Mouse (Mus musculus): Measurements from ENCODE around the gene Gm5622. TPM values are rescaled to one million over a fixed set of nuclear protein-coding genes. Genes with fewer than 3 reads are reported as not detected.
"Not testable (repeated sequence)": the region's sequence is repeated elsewhere in the genome, so short reads cannot be mapped to it uniquely, and the experiment has no call there.

Gene Gm5622
- total and polyA plus RNA-seq, 3 experiments, result 0.29 to 6.8 (median 5.2) TPM

DNA sequence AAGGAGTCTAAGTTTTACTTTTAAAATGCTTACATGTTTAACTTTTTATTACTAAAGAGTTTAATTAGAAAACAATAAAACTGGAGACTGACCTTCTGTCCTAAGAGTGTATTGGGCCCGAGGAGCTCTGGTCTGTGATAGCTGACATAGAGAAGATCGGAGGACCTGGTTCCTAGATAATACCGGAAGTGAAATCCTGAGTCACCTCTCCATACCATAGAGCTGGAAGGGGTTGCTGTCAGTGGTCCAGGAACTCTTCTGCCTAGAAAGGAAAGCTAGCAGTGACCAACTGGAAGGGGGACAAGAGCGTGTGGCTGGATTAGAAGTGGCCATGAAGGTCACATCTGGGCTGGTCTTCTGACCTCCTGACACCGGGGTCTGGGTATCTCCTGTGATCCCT lies 124.7 kb downstream of the Gm5622 start:
- no peaks in the 10 kb centered on the region for H3K4me1 ChIP-seq (ENCODE audit: insufficient read depth, low read depth, low read length)
- H3K36me3 ChIP-seq (replicated peaks), result no peaks in the 10 kb centered on the region
- H3K27me3 ChIP-seq (ENCODE audit: insufficient read depth, low read length), result no peaks in the 10 kb centered on the region
- no peaks in the 10 kb centered on the region for H3K9me3 ChIP-seq (replicated peaks)
- TF ChIP-seq GATA1 (IDR thresholded peaks at IDR 0.05; ENCODE audit: borderline replicate concordance, low read length) (no peak), POLR2AphosphoS5 (IDR thresholded peaks at IDR 0.05; ENCODE audit: insufficient replicate concordance, low read depth, low read length) (no peak), CTCF (IDR thresholded peaks at IDR 0.05; ENCODE audit: low read depth, low read length) (no peak), TAL1 (conservative IDR thresholded peaks at IDR 0.05; ENCODE audit: low read depth, low read length) (no peak), GATA2 (IDR thresholded peaks at IDR 0.05; ENCODE audit: borderline replicate concordance, low read depth, low read length) (no peak)
- DNase-seq (ENCODE audit: low spot score) (no peak), ATAC-seq (ENCODE audit: extremely low read depth, insufficient number of reproducible peaks, low FRiP score, poor library complexity, severe bottlenecking) (no peak)
- H3K4me3 ChIP-seq (ENCODE audit: low read depth, low read length), result no peak overlapping the region

DNA sequence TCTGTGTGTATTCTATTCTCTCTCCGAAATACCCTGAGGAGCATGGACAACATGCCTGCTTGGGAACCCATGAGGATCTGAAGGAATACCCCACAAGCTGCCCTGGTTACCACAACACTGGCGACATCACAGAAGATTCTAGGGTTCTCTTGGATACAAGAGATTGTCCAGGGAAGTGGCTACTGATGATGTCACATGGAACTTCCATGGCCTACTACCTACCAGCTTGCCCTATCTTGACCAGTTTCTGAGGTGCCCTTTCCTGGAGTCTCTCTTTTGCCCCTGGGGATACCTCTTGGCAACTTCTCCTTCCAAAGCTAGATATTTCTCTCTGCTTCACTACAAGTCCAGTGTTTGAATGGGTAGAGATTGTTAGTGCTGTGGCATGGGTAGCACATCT lies 142.8 kb downstream of the Gm5622 start, which contains the start of gene Gm17079:
Gm17079 (minus strand) TSS at position 101 of the 400 bp plus-strand sequence.
- not testable (repeated sequence) for ATAC-seq (ENCODE audit: extremely low read depth, insufficient number of reproducible peaks, low FRiP score, poor library complexity, severe bottlenecking); H3K4me3 ChIP-seq (ENCODE audit: low read depth, low read length); H3K4me1 ChIP-seq (ENCODE audit: insufficient read depth, low read depth, low read length); H3K36me3 ChIP-seq (replicated peaks); DNase-seq (ENCODE audit: low spot score); H3K27me3 ChIP-seq (ENCODE audit: insufficient read depth, low read length); H3K9me3 ChIP-seq (replicated peaks)

Other genes with a start within 250 kb of the Gm5622 start
- gene Gm7247, start 191.0 kb upstream of the Gm5622 start, total RNA-seq (2014; fragmentation: Nextera tagmentation), result not detected in 2 replicates
- gene Gm7247, start 191.0 kb upstream of the Gm5622 start, total RNA-seq (2017), result not detected in 2 replicates
- gene Gm7247, start 191.0 kb upstream of the Gm5622 start, polyA plus RNA-seq (2012), result not detected in 2 replicates
- gene Vmn2r88, start 142.0 kb upstream of the Gm5622 start, total RNA-seq (2014; fragmentation: Nextera tagmentation), result not detected in 2 replicates
- 0.06 and 0.11 TPM in 2 replicates for gene Vmn2r88, start 142.0 kb upstream of the Gm5622 start, total RNA-seq (2017)
- not detected in 2 replicates for gene Vmn2r88, start 142.0 kb upstream of the Gm5622 start, polyA plus RNA-seq (2012)
- gene Vmn2r89, start 100.9 kb upstream of the Gm5622 start, total RNA-seq (2014; fragmentation: Nextera tagmentation), result not detected in 2 replicates
- gene Vmn2r89, start 100.9 kb upstream of the Gm5622 start, total RNA-seq (2017), result 0.05 and 0.06 TPM in 2 replicates
- not detected in 2 replicates for gene Vmn2r89, start 100.9 kb upstream of the Gm5622 start, polyA plus RNA-seq (2012)
- gene Gm17175, start 21.3 kb downstream of the Gm5622 start, total RNA-seq (2014; fragmentation: Nextera tagmentation), result not detected in 2 replicates
- gene Gm17175, start 21.3 kb downstream of the Gm5622 start, total RNA-seq (2017), result not detected in 2 replicates
- not detected in 2 replicates for gene Gm17175, start 21.3 kb downstream of the Gm5622 start, polyA plus RNA-seq (2012)
- not detected in 2 replicates for gene Gm17174, start 39.3 kb downstream of the Gm5622 start, total RNA-seq (2014; fragmentation: Nextera tagmentation)
- gene Gm17174, start 39.3 kb downstream of the Gm5622 start, total RNA-seq (2017), result not detected in 2 replicates
- gene Gm17174, start 39.3 kb downstream of the Gm5622 start, polyA plus RNA-seq (2012), result not detected in 2 replicates
- gene Gm17078, start 58.5 kb downstream of the Gm5622 start, total RNA-seq (2014; fragmentation: Nextera tagmentation), result not detected in 2 replicates
- gene Gm17078, start 58.5 kb downstream of the Gm5622 start, total RNA-seq (2017), result not detected in 2 replicates
- gene Gm17078, start 58.5 kb downstream of the Gm5622 start, polyA plus RNA-seq (2012), result not detected in 2 replicates
- not detected in 2 replicates for gene Gm4181, start 82.9 kb downstream of the Gm5622 start, total RNA-seq (2014; fragmentation: Nextera tagmentation)
- gene Gm4181, start 82.9 kb downstream of the Gm5622 start, total RNA-seq (2017), result not detected in 2 replicates
- not detected in 2 replicates for gene Gm4181, start 82.9 kb downstream of the Gm5622 start, polyA plus RNA-seq (2012)
- gene Gm17079, start 142.7 kb downstream of the Gm5622 start, total RNA-seq (2014; fragmentation: Nextera tagmentation), result not detected in 2 replicates
- gene Gm17079, start 142.7 kb downstream of the Gm5622 start, total RNA-seq (2017), result 0.27 TPM in 1 of 2 replicates, not detected in the other
- gene Gm17079, start 142.7 kb downstream of the Gm5622 start, polyA plus RNA-seq (2012), result not detected in 2 replicates
- gene Gm5800, start 164.4 kb downstream of the Gm5622 start, total RNA-seq (2014; fragmentation: Nextera tagmentation), result not detected in 2 replicates
- not detected in 2 replicates for gene Gm5800, start 164.4 kb downstream of the Gm5622 start, total RNA-seq (2017)
- not detected in 2 replicates for gene Gm5800, start 164.4 kb downstream of the Gm5622 start, polyA plus RNA-seq (2012)
- not detected in 2 replicates for gene Ang4, start 220.8 kb downstream of the Gm5622 start, total RNA-seq (2014; fragmentation: Nextera tagmentation)
- 0.27 TPM in 1 of 2 replicates, not detected in the other for gene Ang4, start 220.8 kb downstream of the Gm5622 start, total RNA-seq (2017)
- gene Ang4, start 220.8 kb downstream of the Gm5622 start, polyA plus RNA-seq (2012), result not detected in 2 replicates
- not detected in 2 replicates for gene AY358078, start 247.3 kb downstream of the Gm5622 start, total RNA-seq (2014; fragmentation: Nextera tagmentation)
- gene AY358078, start 247.3 kb downstream of the Gm5622 start, total RNA-seq (2017), result not detected in 2 replicates
- not detected in 2 replicates for gene AY358078, start 247.3 kb downstream of the Gm5622 start, polyA plus RNA-seq (2012)